28 mouse cellular contexts compared by ENCODE assay signal in genomic region chr17:30110678-30111077, GRCm38 (mm10).
DNase-seq lines count a peak whose midpoint lies in the region; ATAC-seq and TF ChIP-seq lines count a peak whose summit lies in the region.
"Had no signal": no experiment of that assay in that cellular context is flagged by ENCODE, and none has a peak within 500 bp of the region (broad histone marks: within the 10 kb centered on the region; RNA-seq: fewer than 3 reads in every experiment).

No protein-coding gene starts in this region.

- H3K79me2 ChIP-seq in liver, adult 2 months (ENCODE audit: control insufficient read depth, insufficient read depth, low read length) = peaks cover 35% of the 10 kb centered on the region

- H3K27me3 ChIP-seq in hindbrain, embryonic 13.5 days = no peaks in the 10 kb centered on the region
- H3K27me3 ChIP-seq in hindbrain, embryonic 10.5 days (ENCODE audit: insufficient read depth, poor library complexity, severe bottlenecking) = no peaks in the 10 kb centered on the region
- H3K27me3 ChIP-seq in liver, adult 2 months (ENCODE audit: control insufficient read depth, insufficient read depth, low read length) = no peaks in the 10 kb centered on the region
- H3K27me3 ChIP-seq in liver, embryonic 12.5 days (replicated peaks) = no peaks in the 10 kb centered on the region
- no peaks in the 10 kb centered on the region for H3K27me3 ChIP-seq in neural tube, embryonic 15.5 days (replicated peaks)
- H3K27me3 ChIP-seq: limb, embryonic 12.5 days; midbrain, embryonic 13.5 days had no signal

- peak overlapping the region; percentile 62 for H3K27ac ChIP-seq in hindbrain, embryonic 13.5 days
- H3K27ac ChIP-seq in hindbrain, embryonic 10.5 days = no peak overlapping the region
- H3K27ac ChIP-seq in liver, adult 2 months (replicated peaks; ENCODE audit: insufficient read depth, low read depth, low read length) = no peak overlapping the region
- no peak overlapping the region for H3K27ac ChIP-seq in liver, embryonic 12.5 days
- H3K27ac ChIP-seq in neural tube, embryonic 15.5 days (replicated peaks) = peak overlapping the region; percentile 43; the same call in 1 of the 2 replicates
- H3K27ac ChIP-seq: left cerebral cortex, adult 2 months; limb, embryonic 12.5 days; midbrain, embryonic 13.5 days had no signal

- H3K4me1 ChIP-seq in hindbrain, embryonic 13.5 days (replicated peaks) = peaks cover 44% of the 10 kb centered on the region
- peaks cover 18% of the 10 kb centered on the region for H3K4me1 ChIP-seq in hindbrain, embryonic 10.5 days (replicated peaks)
- peaks cover 23% of the 10 kb centered on the region for H3K4me1 ChIP-seq in liver, adult 2 months (ENCODE audit: control insufficient read depth, insufficient read depth, low read length)
- H3K4me1 ChIP-seq in liver, embryonic 12.5 days = peaks cover 19% of the 10 kb centered on the region
- H3K4me1 ChIP-seq in neural tube, embryonic 15.5 days = peaks cover 26% of the 10 kb centered on the region
- H3K4me1 ChIP-seq: limb, embryonic 12.5 days had no signal

- no peak overlapping the region for H3K9ac ChIP-seq in hindbrain, embryonic 13.5 days
- H3K9ac ChIP-seq in liver, adult 2 months (ENCODE audit: low read depth, low read length) = no peak overlapping the region
- no peak overlapping the region for H3K9ac ChIP-seq in liver, embryonic 12.5 days
- no peak overlapping the region for H3K9ac ChIP-seq in neural tube, embryonic 15.5 days (replicated peaks)
- H3K9ac ChIP-seq: limb, embryonic 12.5 days; liver, postnatal 0 days; midbrain, embryonic 13.5 days had no signal

- no peak for DNase-seq in cerebellum, postnatal 14 days
- no peak for DNase-seq in hindbrain, embryonic 10.5 days (ENCODE audit: low spot score)
- DNase-seq in liver, adult 2 months (ENCODE audit: extremely low read depth, low read depth, low spot score) = peak; percentile 43
- DNase-seq: adrenal gland, postnatal 10 days; cerebellum, adult 18-20 months; cerebellum, postnatal 36 days; gastrocnemius, postnatal 14 days; heart, adult 11 months; heart, postnatal 36 days; kidney, adult 9 months; kidney, postnatal 14 days; liver, postnatal 0 days; lung, postnatal 36 days; right cerebral cortex, postnatal 4 days; thymus, adult 2 months; thymus, postnatal 36 days had no signal

- peak; percentile 26; the same call in 1 of the 2 replicates for ATAC-seq in cerebellum, adult (ENCODE audit: insufficient number of reproducible peaks, low FRiP score, low TSS enrichment)
- ATAC-seq in hindbrain, embryonic 13.5 days (ENCODE audit: low FRiP score) = no peak
- no peak for ATAC-seq in liver, embryonic 12.5 days
- no peak for ATAC-seq in neural tube, embryonic 15.5 days (ENCODE audit: low FRiP score)
- ATAC-seq: forebrain, embryonic 16.5 days; intestine, embryonic 16.5 days; liver, postnatal 0 days; midbrain, embryonic 13.5 days had no signal

- no peak overlapping the region for H3K4me2 ChIP-seq in hindbrain, embryonic 13.5 days
- H3K4me2 ChIP-seq in liver, embryonic 12.5 days = no peak overlapping the region
- H3K4me2 ChIP-seq in neural tube, embryonic 15.5 days = no peak overlapping the region
- H3K4me2 ChIP-seq: heart, embryonic 11.5 days; limb, embryonic 12.5 days; liver, embryonic 11.5 days; midbrain, embryonic 13.5 days had no signal

- no peak for TF ChIP-seq CTCF in liver, adult 2 months (IDR thresholded peaks at IDR 0.05; ENCODE audit: low read depth, low read length)

- no peak overlapping the region for H3K4me3 ChIP-seq in hindbrain, embryonic 13.5 days
- no peak overlapping the region for H3K4me3 ChIP-seq in hindbrain, embryonic 10.5 days
- no peak overlapping the region for H3K4me3 ChIP-seq in liver, adult 2 months (ENCODE audit: insufficient read depth, low read depth, low read length)
- no peak overlapping the region for H3K4me3 ChIP-seq in liver, embryonic 12.5 days
- H3K4me3 ChIP-seq in neural tube, embryonic 15.5 days (replicated peaks) = no peak overlapping the region
- H3K4me3 ChIP-seq: left cerebral cortex, adult 2 months; limb, embryonic 12.5 days; midbrain, embryonic 13.5 days had no signal

- no peaks in the 10 kb centered on the region for H3K9me3 ChIP-seq in hindbrain, embryonic 13.5 days
- H3K9me3 ChIP-seq in hindbrain, embryonic 10.5 days = no peaks in the 10 kb centered on the region
- no peaks in the 10 kb centered on the region; the same call in 1 of the 2 replicates for H3K9me3 ChIP-seq in liver, embryonic 12.5 days (replicated peaks)
- no peaks in the 10 kb centered on the region for H3K9me3 ChIP-seq in neural tube, embryonic 15.5 days (replicated peaks)
- H3K9me3 ChIP-seq: G1E; limb, embryonic 12.5 days; midbrain, embryonic 13.5 days had no signal

- 58% methylated on average over 7 of the region's 7 CpGs for WGBS in hindbrain, embryonic 13.5 days
- 83% methylated on average over 7 of the region's 7 CpGs for WGBS in hindbrain, embryonic 10.5 days
- 26% methylated on average over 7 of the region's 7 CpGs for WGBS in liver, adult 2 months
- 76% methylated on average over 7 of the region's 7 CpGs for WGBS in liver, embryonic 12.5 days (ENCODE audit: insufficient replicate concordance)
- WGBS in neural tube, embryonic 15.5 days = 54% methylated on average over 7 of the region's 7 CpGs

- TF ChIP-seq POLR2A in liver, adult 2 months (IDR thresholded peaks at IDR 0.05; ENCODE audit: extremely low read depth, insufficient read depth, low read length) = no peak

- H3K36me3 ChIP-seq in hindbrain, embryonic 13.5 days = no peaks in the 10 kb centered on the region
- peaks cover 15% of the 10 kb centered on the region for H3K36me3 ChIP-seq in hindbrain, embryonic 10.5 days
- no peaks in the 10 kb centered on the region for H3K36me3 ChIP-seq in liver, adult 2 months (ENCODE audit: control insufficient read depth, insufficient read depth, low read length)
- H3K36me3 ChIP-seq in liver, embryonic 12.5 days = 0 out of 2 replicates have a peak, but pooled peaks cover 6% of the 10 kb centered on the region
- H3K36me3 ChIP-seq in neural tube, embryonic 15.5 days = no peaks in the 10 kb centered on the region

Comparison
In these comparisons a context has a peak if more than half of its experiments do, and no peak if none do; other contexts are left out.
1. H3K27ac ChIP-seq: peak in hindbrain, embryonic 13.5 days (single experiment) and neural tube, embryonic 15.5 days (single experiment); none in hindbrain, embryonic 10.5 days (single experiment), liver, adult 2 months (single experiment) and liver, embryonic 12.5 days (single experiment).